Mouse (Mus musculus) brain, embryonic 14.5 days (tissue): ENCODE data around the gene Med20.

Experiments
- CTCF ChIP-seq: fragments of 200-500 bp; IDR thresholded peaks from 2 replicates; pipeline ENCODE4 v1.5.1; 2012; ENCODE audit warnings: inconsistent platforms, mild to moderate bottlenecking, moderate library complexity, borderline replicate concordance; ENCODE audit not compliant: insufficient read depth, insufficient read length; ENCODE audit errors: extremely low read depth
- POLR2A ChIP-seq: fragments of 200-500 bp; IDR thresholded peaks from 2 replicates; pipeline ENCODE4 v1.6.1; 2012; ENCODE audit warnings: mild to moderate bottlenecking, inconsistent platforms, borderline replicate concordance; ENCODE audit not compliant: poor library complexity, insufficient read depth, insufficient read length, severe bottlenecking; ENCODE audit errors: extremely low read depth

DNA sequence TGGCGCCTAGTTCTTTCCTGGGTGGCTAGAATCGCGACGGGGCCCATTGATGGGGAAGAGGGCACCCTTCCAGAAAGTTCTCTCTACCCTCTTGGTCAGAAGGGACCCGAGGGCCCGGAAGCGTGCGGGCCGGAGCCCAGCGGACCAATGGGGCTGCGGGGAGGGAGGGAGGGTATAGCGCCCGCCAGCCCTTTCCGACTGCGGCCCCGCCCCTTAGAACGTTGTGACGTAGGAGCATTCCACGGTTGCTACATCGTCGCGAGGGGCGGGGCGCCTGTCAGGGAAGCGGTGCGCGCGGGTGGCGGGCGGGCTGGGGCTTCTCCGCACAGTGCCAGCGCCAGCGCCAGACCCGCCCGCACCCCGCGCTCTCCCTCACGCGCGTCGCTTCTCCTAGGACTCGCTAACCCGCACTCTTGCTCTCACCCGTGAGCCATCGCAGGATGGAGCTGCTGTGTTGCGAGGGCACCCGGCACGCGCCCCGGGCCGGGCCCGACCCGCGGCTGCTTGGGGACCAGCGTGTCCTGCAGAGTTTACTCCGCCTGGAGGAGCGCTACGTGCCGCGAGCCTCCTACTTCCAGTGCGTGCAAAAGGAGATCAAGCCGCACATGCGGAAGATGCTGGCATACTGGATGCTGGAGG is 18.0 kb upstream of the Med20 start:
- TF ChIP-seq CTCF, result no peak
- TF ChIP-seq POLR2A, result peak; percentile 64; the same call in 1 of the 2 replicates
